Mouse (Mus musculus) bone marrow macrophage, adult 2 months (primary cell): ENCODE results near the gene 9430097D07Rik. TPM values are rescaled to one million over a fixed set of nuclear protein-coding genes. Genes with fewer than 3 reads are reported as not detected.

Source experiments
- H3K27ac ChIP-seq: 2 replicates; pipeline ENCODE4 v1.5.1; 2012; ENCODE audit warnings: low read depth, low read length; ENCODE audit not compliant: insufficient read depth
- H3K4me1 ChIP-seq: 2 replicates; pipeline ENCODE4 v1.6.1; 2012; ENCODE audit warnings: low read length; ENCODE audit not compliant: control insufficient read depth, insufficient read depth
- H3K4me3 ChIP-seq: 2 replicates; pipeline ENCODE4 v1.5.1; 2012; ENCODE audit warnings: mild to moderate bottlenecking, low read length, moderate library complexity; ENCODE audit not compliant: insufficient read depth
- CTCF ChIP-seq: IDR thresholded peaks from 2 replicates; pipeline ENCODE4 v1.5.1; 2012; ENCODE audit warnings: low read depth, mild to moderate bottlenecking, low read length, moderate library complexity
- POLR2A ChIP-seq: IDR thresholded peaks from 2 replicates; pipeline ENCODE4 v1.6.1; 2012; ENCODE audit warnings: mild to moderate bottlenecking, low read depth, low read length, borderline replicate concordance
- polyA plus RNA-seq: library from polyadenylated mRNA; stranded (reverse); fragments of >200 nt; gene quantifications from 2 replicates; pipeline ENCODE4 v1.2.4, GENCODE M21; 2012; ENCODE audit not compliant: missing spikeins, insufficient read depth, insufficient read length

The 9430097D07Rik gene
- not detected in 2 replicates for polyA plus RNA-seq

DNA sequence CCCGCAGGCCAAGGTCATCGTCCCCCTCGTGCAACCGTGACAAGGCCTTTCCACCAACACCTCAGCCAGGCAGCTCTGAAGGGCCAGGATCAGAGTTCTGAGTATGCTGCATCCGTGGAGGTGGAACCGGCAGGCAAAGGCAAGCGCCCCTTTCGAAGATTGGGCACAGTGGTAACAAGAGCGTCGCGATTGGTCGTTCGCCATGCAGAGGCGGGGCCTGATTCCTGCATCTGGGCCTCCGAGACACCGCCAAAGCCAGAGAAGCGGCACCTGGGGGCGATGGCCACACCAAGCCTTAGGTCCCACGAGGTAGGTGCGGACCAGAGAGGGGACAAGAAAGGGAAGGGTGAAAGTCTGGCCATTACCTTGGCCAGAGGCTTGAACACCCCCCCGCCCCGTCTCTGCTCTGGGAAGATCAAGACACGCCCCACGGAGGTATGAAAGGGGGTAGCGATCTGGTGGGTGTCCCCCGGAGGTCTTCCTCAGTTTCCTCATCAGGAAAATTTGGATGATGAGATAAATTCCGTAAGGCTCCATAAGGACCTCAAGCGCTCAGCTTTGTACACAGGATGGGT is at the start of gene 9430097D07Rik:
Gene 9430097D07Rik, minus strand, starts transcription at position 99 of the 575 bp plus-strand sequence.
- H3K27ac ChIP-seq: no peak within 1 kb of the TSS
- no peak within 1 kb of the TSS for H3K4me3 ChIP-seq
- peaks cover 17% of the 10 kb centered on the region for H3K4me1 ChIP-seq
- no peak for TF ChIP-seq CTCF
- no peak for TF ChIP-seq POLR2A

DNA sequence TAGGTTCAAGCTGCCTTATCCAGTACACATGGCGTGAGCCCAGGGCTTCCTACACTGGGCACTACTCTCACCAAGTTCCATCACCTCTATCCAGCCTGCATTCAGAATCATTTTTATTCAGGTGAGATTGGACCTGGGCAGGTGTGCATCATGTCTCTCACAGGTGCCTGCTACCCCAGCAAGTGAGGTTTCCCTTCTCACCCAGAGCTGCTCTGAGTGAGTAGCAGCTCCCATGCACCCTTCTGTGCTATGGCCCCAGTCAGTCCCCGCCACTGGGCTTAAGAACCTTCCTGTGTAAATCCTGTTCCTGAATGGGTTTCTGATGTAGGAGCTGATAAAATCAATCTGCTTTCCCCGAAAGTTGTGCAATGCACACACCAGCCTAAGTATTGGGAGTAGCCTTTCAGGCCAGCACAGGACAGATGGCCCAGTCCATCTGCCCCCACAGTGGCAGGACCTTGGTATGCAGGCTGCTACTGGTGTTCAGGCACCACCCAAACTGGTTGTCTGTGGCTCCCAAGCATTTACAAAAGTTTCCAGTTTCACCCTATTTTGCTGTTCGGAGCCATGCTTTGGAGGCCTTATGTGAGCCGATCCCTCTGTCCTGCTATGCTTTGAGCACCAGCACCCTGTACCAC is 48.7 kb upstream of the 9430097D07Rik start:
- Histone ChIP-seq H3K4me3 (no peak overlapping the region), H3K4me1 (peaks cover 16% of the 10 kb centered on the region), H3K27ac (no peak overlapping the region)
- no peak for TF ChIP-seq POLR2A
- no peak for TF ChIP-seq CTCF

DNA sequence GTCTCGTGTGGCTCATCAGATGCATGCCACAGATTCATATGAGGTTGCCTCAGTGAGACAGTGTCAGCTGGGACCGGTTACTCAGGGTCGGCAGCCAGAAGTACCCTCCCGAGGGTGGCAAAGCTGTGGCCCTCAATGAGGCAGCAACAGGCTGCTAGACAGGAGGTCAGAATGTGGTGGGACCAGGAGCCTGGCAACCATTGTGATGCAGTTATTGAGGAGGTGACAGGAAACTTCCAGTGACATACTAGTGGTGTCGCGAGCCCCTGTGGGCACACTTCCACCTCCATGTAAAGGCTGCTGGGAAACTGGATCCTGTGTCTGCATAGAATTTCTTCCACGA is 46.0 kb upstream of the 9430097D07Rik start, which contains the start of gene Ak1:
Gene Ak1, plus strand, starts transcription at position 242 of the 343 bp plus-strand sequence.
- Histone ChIP-seq H3K4me1 (peaks cover 14% of the 10 kb centered on the region), H3K27ac (no peak within 1 kb of the TSS), H3K4me3 (no peak within 1 kb of the TSS)
- TF ChIP-seq CTCF: no peak
- TF ChIP-seq POLR2A: no peak

GRCm38 (mm10) chr2:32620682-32621516 is 45.4 kb upstream of the 9430097D07Rik start:
- TF ChIP-seq CTCF (no peak), POLR2A (no peak)
- H3K4me1 ChIP-seq: peaks cover 8% of the 10 kb centered on the region
- no peak overlapping the region for H3K4me3 ChIP-seq
- no peak overlapping the region for H3K27ac ChIP-seq

DNA sequence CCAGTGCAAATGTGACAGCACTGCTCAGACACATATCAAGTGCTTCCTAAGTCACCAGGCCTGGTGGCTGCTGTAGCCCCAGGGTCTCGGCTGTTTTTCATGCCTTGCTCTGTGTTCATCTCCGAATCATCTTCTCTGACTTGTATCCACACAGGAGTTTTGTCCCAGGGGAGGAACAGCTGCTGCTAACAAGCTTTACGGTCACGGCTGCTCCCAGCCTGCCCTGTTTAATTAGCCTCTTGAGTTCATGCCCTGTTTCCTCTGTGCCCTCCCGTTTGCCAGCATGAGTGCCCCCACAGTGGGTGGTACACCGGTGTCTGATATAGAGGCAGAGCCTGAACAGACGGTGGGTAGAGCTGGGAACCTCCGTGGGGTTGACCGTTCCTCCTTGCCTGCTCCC is 42.6 kb upstream of the 9430097D07Rik start:
- Histone ChIP-seq H3K4me1 (no peaks in the 10 kb centered on the region), H3K4me3 (no peak overlapping the region), H3K27ac (no peak overlapping the region)
- TF ChIP-seq POLR2A: no peak
- no peak for TF ChIP-seq CTCF

GRCm38 (mm10) chr2:32617601-32618000 is 42.1 kb upstream of the 9430097D07Rik start:
- Histone ChIP-seq H3K4me1 (no peaks in the 10 kb centered on the region), H3K27ac (no peak overlapping the region), H3K4me3 (no peak overlapping the region)
- no peak for TF ChIP-seq POLR2A
- peak; percentile 49 for TF ChIP-seq CTCF

GRCm38 (mm10) chr2:32617109-32617508 is 41.6 kb upstream of the 9430097D07Rik start:
- no peaks in the 10 kb centered on the region for H3K4me1 ChIP-seq
- TF ChIP-seq POLR2A (no peak), CTCF (no peak)
- no peak overlapping the region for H3K27ac ChIP-seq
- H3K4me3 ChIP-seq: no peak overlapping the region

DNA sequence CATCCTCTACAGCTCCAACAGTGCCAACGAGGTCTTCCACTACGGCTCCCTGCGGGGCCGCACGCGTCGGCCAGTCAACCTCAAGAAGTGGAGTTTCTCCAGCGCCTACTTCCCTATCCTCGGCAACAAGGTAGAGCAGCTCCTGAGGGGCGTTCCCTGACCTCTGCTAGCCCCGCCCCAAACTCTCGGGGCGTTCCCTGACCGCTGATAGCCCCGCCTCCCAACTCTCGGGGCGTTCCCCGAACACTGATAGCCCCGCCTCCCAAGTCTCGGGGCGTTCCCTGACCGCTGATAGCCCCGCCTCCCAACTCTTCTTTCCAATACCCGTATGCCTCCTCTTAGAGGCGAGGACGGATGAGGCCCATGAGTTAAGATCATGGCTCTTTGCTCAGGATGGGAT is 36.8 kb upstream of the 9430097D07Rik start:
- Histone ChIP-seq H3K4me3 (no peak overlapping the region), H3K4me1 (peaks cover 12% of the 10 kb centered on the region), H3K27ac (no peak overlapping the region)
- TF ChIP-seq POLR2A (no peak), CTCF (no peak)

- TF ChIP-seq POLR2A (no peak), CTCF (no peak)
- Histone ChIP-seq H3K4me3 (no peak overlapping the region), H3K27ac (no peak overlapping the region), H3K4me1 (peaks cover 14% of the 10 kb centered on the region)
These were observed 35.2 kb upstream of the 9430097D07Rik start for GRCm38 (mm10) chr2:32610610-32611229.
